Mouse (Mus musculus): ENCODE data around the gene Gtf2f1.

DNA sequence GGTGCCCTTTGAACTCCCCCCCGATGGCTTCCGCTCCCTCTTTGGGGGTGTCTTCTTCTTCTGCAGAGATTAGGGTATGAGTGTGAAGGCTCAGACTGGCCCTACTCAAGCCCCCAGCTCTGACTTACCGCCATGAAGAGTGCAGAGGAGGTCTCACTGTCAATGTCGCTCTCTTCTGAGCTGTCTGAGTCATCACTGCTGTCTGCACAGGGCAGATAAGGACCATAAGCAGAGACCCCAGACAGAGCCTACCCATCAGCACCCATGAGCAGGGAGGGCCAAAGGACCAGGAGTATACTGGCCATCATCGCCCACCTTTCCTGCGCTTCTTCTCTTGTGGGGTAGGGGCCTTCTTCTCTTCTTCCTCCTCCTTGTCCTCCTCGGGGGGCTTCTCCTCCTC lies 7.1 kb downstream of the Gtf2f1 start:
- TF ChIP-seq CTCF (IDR thresholded peaks at IDR 0.05; ENCODE audit: borderline replicate concordance, control insufficient read depth, extremely low read depth, insufficient read depth, low read length, poor library complexity) (no peak), POLR2A (IDR thresholded peaks at IDR 0.05; ENCODE audit: control insufficient read depth, extremely low read depth, insufficient read depth, low read length, poor library complexity) (no peak)

Measured in thymus, adult 2 months (tissue).